Mouse (Mus musculus) forebrain, embryonic 15.5 days (tissue): Measurements from ENCODE around the gene Slc25a23. TPM values are rescaled to one million over a fixed set of nuclear protein-coding genes. Genes with fewer than 3 reads are reported as not detected.

Source experiments
- ATAC-seq: fragments of 200-750 bp; cut with Nextera tagmentation; replicated peaks from 2 replicates; pipeline ENCODE4 v1.8.0; 2017; ENCODE audit warnings: mild to moderate bottlenecking, moderate TSS enrichment, moderate library complexity
- H3K27ac ChIP-seq: fragments of 300-500 bp; sonication (generic); replicated peaks from 2 replicates; pipeline ENCODE4 v1.5.1; 2015; ENCODE audit warnings: mild to moderate bottlenecking, inconsistent platforms
- H3K27me3 ChIP-seq: fragments of 300-500 bp; sonication (generic); 2 replicates; pipeline ENCODE4 v1.6.1; 2015; ENCODE audit warnings: inconsistent platforms
- H3K36me3 ChIP-seq: fragments of 300-500 bp; sonication (generic); 2 replicates; pipeline ENCODE4 v1.6.1; 2015; ENCODE audit warnings: mild to moderate bottlenecking, inconsistent platforms
- H3K4me1 ChIP-seq: fragments of 300-500 bp; sonication (generic); 2 replicates; pipeline ENCODE4 v1.6.1; 2015; ENCODE audit warnings: inconsistent platforms
- H3K4me2 ChIP-seq: fragments of 300-500 bp; sonication (generic); replicated peaks from 2 replicates; pipeline ENCODE4 v1.6.1; 2015; ENCODE audit warnings: mild to moderate bottlenecking, inconsistent platforms
- H3K4me3 ChIP-seq: fragments of 300-500 bp; sonication (generic); 2 replicates; pipeline ENCODE4 v1.5.1; 2015; ENCODE audit warnings: mild to moderate bottlenecking, inconsistent platforms
- H3K9ac ChIP-seq: fragments of 300-500 bp; sonication (generic); replicated peaks from 2 replicates; pipeline ENCODE4 v1.6.1; 2015; ENCODE audit warnings: mild to moderate bottlenecking, inconsistent platforms
- H3K9me3 ChIP-seq: fragments of 300-500 bp; sonication (generic); 2 replicates; pipeline ENCODE4 v1.6.1; 2016; ENCODE audit warnings: inconsistent platforms
- WGBS: fragments of 180-500 bp; shearing (Covaris S2); methylation state at CpG from one replicate; pipeline ENCODE4 v1.1.7; 2015; ENCODE audit warnings: mixed read lengths; 5-methylcytosine and 5-hydroxymethylcytosine counted together
- polyA plus RNA-seq: library from polyadenylated mRNA; unstranded; fragments of >200 nt; fragmentation: Nextera tagmentation; extraction: Ambion mirVana; gene quantifications from 2 replicates; pipeline ENCODE4 v1.2.1, GENCODE M21; 2015

The Slc25a23 gene
- polyA plus RNA-seq, 1 experiment from 2014 or later = 27.6 TPM

DNA sequence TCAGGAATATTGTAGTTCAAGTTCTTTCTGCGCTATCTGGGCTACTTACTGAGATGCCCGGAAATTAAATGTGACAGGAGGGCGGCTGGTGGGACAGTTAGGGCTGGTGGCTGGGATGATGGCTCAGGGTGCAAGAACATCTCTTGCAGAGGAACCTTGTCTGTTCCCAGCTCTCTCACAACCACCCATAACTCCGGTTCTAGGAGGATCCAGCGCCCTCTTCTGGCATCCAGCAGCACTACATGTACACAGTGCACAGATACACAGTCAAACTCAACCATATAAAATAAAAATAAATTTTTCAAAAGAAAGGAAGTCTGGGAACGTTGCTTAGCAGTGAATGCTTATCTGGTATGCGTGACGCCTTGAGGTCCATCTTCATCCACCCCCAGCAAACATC is 20.7 kb downstream of the Slc25a23 start:
- no peak for ATAC-seq
- Histone ChIP-seq H3K36me3 (no peaks in the 10 kb centered on the region), H3K4me1 (no peaks in the 10 kb centered on the region; the same call in 1 of the 2 replicates), H3K9me3 (no peaks in the 10 kb centered on the region), H3K4me3 (no peak overlapping the region), H3K4me2 (no peak overlapping the region), H3K27me3 (peaks cover 5% of the 10 kb centered on the region; the same call in 1 of the 2 replicates), H3K9ac (no peak overlapping the region), H3K27ac (no peak overlapping the region)
- WGBS = 45% methylated on average over 8 of the region's 8 CpGs

DNA sequence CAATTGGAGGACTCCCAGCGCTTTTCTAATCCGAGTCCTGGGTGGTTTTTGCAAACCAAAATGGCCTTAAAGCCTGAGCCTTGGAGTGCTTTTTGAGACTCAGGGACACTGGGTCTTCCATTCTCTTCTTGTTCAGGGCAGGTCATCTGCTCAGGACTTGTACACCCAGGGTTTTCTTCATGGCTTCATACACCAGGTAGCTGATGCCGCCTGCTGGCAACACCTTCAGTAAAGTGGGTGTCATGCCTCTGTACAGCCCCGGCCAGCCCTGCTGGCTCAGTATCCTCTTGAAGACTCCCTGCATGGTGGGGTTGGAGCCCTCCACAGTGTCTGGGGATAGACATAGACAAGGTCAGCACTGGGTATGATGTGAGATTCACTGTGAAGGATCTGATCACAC is 26.8 kb downstream of the Slc25a23 start:
- H3K36me3 ChIP-seq = peaks cover 11% of the 10 kb centered on the region; the same call in 1 of the 2 replicates
- no peaks in the 10 kb centered on the region for H3K27me3 ChIP-seq
- WGBS = 79% methylated on average over 4 of the region's 4 CpGs
- H3K4me1 ChIP-seq = peaks cover 25% of the 10 kb centered on the region
- no peaks in the 10 kb centered on the region for H3K9me3 ChIP-seq
- H3K27ac ChIP-seq = peak overlapping the region; percentile 88; the same call in 1 of the 2 replicates
- no peak for ATAC-seq
- H3K4me2 ChIP-seq = peak overlapping the region; percentile 62; the same call in 1 of the 2 replicates
- H3K9ac ChIP-seq = no peak overlapping the region
- H3K4me3 ChIP-seq = no peak overlapping the region; the same call in 1 of the 2 replicates

DNA sequence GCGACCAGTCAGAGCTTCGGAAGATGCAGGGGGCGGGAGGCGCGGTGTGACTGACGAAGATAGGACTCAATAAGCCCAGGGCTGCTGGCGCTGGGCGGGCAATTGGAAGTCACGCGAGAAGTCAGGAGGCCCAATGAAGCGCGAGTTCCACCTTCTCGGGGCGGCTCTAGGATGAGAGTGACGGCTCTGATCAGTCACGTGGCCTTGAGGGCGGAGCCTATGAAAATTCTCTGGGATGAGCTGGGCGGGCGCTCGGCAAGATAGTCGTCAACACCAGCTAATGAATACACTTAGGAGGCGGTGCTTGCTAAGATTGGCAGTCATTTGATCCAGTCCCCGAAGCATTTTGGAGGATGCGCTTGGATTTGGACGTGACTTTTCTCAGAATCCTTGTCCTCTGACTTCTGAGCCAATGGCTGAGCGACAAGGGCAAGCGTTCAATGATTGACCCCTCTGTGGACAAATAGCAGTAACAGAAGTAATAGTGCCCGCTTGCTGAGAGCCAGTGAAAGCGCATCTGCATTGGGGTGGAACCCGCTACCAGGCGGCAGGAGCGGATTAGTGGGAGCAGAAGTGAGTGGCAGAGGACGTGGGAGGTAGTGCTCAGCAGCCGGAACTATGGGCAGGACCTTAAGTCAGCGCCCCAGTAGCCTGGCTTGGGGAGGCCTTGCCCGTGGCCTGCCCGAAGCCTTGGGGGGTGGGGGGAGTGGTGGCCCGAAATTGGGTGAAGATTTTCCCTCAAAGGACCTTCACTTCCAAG is 27.8 kb downstream of the Slc25a23 start:
- Histone ChIP-seq H3K9ac (peak overlapping the region; percentile 49), H3K27ac (peak overlapping the region; percentile 88), H3K36me3 (peaks cover 21% of the 10 kb centered on the region), H3K4me2 (peak overlapping the region; percentile 62), H3K27me3 (no peaks in the 10 kb centered on the region), H3K4me1 (peaks cover 25% of the 10 kb centered on the region), H3K4me3 (peak overlapping the region; percentile 94), H3K9me3 (no peaks in the 10 kb centered on the region)
- peak; percentile 96 for ATAC-seq
- under 1% methylated on average over 38 of the region's 38 CpGs for WGBS

DNA sequence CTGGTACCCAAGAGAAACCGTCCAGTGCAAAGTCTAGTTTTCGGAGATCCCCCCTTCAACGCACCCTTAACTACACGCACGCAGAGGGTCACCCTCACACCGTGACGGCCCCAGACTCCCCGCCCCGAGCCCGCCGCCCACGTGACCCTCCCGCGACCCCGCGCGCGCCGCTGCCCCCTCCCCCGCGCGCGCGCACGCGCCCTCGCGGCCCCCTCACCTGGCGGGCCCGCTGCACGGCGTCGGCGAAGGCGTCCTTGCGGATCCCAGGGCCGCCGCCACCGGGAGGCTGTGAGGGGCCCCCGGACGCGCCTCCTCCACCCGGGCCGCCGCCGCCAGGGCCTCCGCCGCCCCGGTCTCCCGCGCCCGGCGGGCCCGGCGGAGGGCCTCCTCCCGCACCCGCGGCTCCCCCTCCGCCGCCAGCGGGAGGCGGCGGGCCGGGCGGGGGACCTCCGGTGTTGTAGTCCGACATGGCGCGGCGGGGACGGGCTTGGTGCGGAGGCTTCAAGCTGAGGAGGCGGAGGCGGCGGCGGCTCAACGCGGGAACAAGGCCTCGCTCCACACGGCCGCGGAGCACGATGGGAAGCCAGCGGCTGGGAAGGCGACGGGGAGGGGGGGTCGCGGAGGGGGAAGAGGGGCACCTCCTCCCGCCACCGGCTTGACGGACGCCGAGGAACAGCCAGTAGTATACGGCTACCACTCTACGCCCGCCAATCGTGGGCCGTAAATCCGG is 28.6 kb downstream of the Slc25a23 start, which contains the start of gene Khsrp:
Khsrp (minus strand) TSS at position 592 of the 730 bp plus-strand sequence.
- peaks cover 25% of the 10 kb centered on the region for H3K4me1 ChIP-seq
- H3K36me3 ChIP-seq = peaks cover 28% of the 10 kb centered on the region
- 1% methylated on average over 97 of the region's 99 CpGs for WGBS
- H3K4me2 ChIP-seq = peak within 1 kb of the TSS; percentile 75
- ATAC-seq = no peak; the same call in 1 of the 2 replicates
- peak within 1 kb of the TSS; percentile 99 for H3K9ac ChIP-seq
- H3K27me3 ChIP-seq = no peaks in the 10 kb centered on the region
- H3K27ac ChIP-seq = peak within 1 kb of the TSS; percentile 94
- H3K9me3 ChIP-seq = no peaks in the 10 kb centered on the region
- peak within 1 kb of the TSS; percentile 94 for H3K4me3 ChIP-seq

DNA sequence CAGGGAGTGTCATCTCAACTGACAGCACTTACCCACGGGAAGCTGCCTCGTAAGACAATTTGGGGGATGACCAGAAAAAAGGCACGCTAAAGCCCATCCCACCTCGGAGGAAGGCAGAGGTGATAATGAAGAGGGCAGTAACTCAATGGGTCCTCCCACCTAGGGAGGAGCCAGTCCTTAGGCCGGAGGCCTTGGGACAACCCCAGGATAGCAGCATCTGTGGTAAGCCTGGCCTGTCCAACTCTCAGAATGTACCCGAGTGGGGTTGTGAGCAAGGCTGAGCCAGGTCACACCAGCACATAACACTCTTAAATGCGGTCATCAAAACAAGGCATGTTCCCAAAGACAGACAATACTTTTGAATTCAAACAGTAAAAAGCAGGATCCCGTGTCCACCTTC is 30.0 kb downstream of the Slc25a23 start:
- no peaks in the 10 kb centered on the region for H3K9me3 ChIP-seq
- peak overlapping the region; percentile 99 for H3K9ac ChIP-seq
- H3K4me2 ChIP-seq = peak overlapping the region; percentile 75
- H3K4me3 ChIP-seq = peak overlapping the region; percentile 94
- WGBS = 59% methylated on average over 8 of the region's 8 CpGs
- H3K4me1 ChIP-seq = peaks cover 25% of the 10 kb centered on the region
- no peak for ATAC-seq
- peaks cover 42% of the 10 kb centered on the region for H3K36me3 ChIP-seq
- no peaks in the 10 kb centered on the region for H3K27me3 ChIP-seq
- no peak overlapping the region for H3K27ac ChIP-seq

DNA sequence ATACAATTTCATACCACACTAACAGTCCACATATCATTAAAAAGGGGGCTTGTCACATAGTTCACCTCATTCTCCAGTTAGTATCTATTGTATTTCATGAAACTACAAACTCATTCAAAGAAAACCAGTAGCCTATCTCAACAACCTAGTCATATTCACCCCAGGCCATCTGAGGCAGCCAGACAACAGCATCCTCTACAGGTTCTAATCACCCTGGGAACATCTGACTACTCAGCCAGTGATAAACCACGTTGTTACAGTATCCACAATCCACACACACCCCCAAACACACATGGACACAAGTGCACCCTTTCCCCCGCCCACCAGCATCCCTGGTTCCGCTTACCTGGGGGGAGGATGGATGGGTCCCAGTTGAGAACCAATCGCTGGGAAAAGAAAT is 32.2 kb downstream of the Slc25a23 start:
- Histone ChIP-seq H3K9ac (no peak overlapping the region), H3K9me3 (no peaks in the 10 kb centered on the region), H3K36me3 (peaks cover 64% of the 10 kb centered on the region), H3K4me1 (peaks cover 19% of the 10 kb centered on the region), H3K4me2 (no peak overlapping the region), H3K4me3 (no peak overlapping the region), H3K27ac (no peak overlapping the region), H3K27me3 (no peaks in the 10 kb centered on the region)
- WGBS = 91% methylated on average over 4 of the region's 4 CpGs
- no peak for ATAC-seq

DNA sequence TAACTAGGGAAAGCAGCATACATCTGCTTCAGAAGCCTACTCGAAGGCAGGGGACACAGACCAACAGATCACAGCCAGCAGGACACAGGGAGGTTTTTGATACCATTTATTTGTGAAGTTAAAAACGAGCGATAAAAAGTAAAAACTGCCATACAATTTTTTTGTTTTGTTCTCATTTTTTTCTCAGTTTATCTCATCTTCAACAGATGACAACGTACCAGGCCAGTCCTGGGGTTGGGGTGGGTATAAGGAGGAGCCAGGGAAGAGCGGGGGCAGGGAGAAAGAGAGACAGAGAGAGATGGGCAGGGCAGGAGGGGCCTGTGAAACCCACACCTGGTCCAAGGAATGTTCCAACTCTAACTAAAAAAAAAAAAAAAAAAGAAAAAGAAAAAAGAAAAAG is 38.7 kb downstream of the Slc25a23 start:
- Histone ChIP-seq H3K27ac (no peak overlapping the region), H3K27me3 (no peaks in the 10 kb centered on the region), H3K9me3 (no peaks in the 10 kb centered on the region), H3K4me3 (no peak overlapping the region), H3K4me2 (no peak overlapping the region), H3K4me1 (no peaks in the 10 kb centered on the region), H3K9ac (no peak overlapping the region), H3K36me3 (peaks cover 49% of the 10 kb centered on the region)
- no peak for ATAC-seq
- WGBS = 91% methylated on average over 5 of the region's 5 CpGs

DNA sequence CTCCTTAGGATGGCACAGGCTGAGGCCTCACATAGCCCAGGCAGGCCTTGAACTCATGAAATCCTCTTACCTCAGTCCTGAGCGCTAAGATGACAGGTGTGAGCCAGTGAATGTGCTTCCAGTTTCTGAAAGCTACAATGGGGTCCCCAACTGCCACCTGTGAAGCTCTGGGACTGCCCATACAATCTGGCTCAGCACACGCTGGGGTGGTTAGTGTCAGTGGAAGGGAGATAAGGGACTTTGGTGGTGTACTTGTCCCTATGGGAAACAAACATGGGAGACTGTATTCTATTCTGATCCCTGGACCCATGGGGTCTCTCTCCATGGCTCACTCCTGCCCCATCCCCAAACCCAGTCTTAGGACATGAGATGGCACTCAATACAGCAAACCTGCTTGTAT is 40.0 kb downstream of the Slc25a23 start:
- H3K4me1 ChIP-seq = no peaks in the 10 kb centered on the region
- no peak overlapping the region for H3K9ac ChIP-seq
- 81% methylated on average over 2 of the region's 2 CpGs for WGBS
- no peaks in the 10 kb centered on the region for H3K27me3 ChIP-seq
- H3K4me2 ChIP-seq = no peak overlapping the region
- no peak overlapping the region for H3K27ac ChIP-seq
- no peaks in the 10 kb centered on the region for H3K9me3 ChIP-seq
- ATAC-seq = no peak
- no peak overlapping the region for H3K4me3 ChIP-seq
- H3K36me3 ChIP-seq = peaks cover 36% of the 10 kb centered on the region

DNA sequence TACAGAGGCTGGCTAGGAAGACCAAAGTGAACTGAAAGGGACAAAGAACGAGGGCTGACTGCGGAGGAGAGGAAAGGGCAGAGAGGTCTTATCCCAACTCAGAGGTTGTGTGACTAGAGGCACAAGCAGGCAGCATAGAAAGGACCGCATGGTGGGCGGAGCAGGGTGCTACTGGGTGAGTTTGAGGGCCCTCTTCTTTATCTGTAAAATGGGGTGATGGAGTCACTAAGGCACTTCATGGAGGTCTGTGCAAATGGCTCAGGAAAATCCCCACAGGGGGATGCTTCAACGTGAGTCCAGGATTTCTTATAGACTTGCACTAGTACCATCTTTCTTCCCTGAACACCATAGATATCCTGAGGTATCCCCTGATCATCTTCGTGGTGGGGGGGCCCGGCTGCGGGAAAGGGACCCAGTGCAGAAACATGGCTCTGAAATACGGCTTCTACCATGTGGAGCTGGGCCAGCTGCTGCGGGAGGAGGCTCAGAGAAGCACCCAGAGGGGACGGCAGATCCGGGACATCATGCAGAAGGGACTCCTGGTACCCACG is 47.3 kb downstream of the Slc25a23 start:
- H3K9ac ChIP-seq = peak overlapping the region; percentile 63; the same call in 1 of the 2 replicates

DNA sequence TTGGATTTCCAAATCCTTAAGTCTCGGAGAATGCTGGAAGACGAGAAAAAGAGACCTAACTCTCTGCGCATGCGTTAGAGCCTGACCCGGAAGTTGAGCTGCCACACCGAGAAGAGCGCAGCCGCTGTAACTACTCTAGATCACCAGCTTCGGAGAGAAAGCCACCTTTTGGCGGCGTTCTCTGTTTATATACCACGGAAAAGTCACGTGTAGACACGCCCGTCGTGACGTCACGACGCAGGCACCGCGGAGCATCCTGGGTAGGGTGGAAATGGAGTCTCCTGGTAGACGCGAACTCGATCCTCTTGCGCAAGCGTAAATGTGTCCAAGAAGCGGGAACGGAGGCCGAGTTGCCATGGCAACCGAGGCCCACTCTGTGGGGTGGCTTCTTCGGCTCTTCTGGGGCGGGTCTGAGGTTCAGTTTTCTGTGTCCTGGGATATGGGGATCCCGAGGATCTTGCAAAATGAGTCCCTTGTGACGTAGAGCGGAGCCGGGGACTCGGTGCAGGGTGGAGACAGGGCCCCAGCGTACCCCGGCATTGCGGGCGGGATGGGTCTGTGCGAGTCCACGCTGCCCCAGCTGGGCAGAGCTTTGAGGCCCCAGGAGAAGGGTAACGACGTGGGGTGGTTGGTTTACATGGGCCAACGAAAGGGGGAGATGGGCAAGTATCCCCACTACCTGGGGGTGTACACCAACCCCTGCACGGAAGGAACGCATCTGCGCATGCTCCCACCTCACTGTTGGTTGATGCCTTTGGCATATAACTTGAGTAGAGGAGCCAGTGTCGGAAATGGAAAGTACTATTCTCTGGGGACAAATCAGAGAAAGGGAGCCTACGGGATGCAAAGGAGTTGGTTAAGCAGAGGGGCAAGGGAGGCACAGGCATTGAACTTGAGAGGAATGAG is 48.2 kb downstream of the Slc25a23 start, which contains the start of the genes Gtf2f1 and Gm17949:
Gtf2f1 (minus strand) TSS at position 53 of the 906 bp plus-strand sequence.
Gm17949 (plus strand) TSS at position 234 of the 906 bp plus-strand sequence.
- Histone ChIP-seq H3K27me3 (no peaks in the 10 kb centered on the region), H3K4me2 (peak within 1 kb of the TSS; percentile 81), H3K27ac (peak within 1 kb of the TSS; percentile 95), H3K4me3 (peak within 1 kb of the TSS; percentile 79), H3K36me3 (peaks cover 23% of the 10 kb centered on the region), H3K4me1 (peaks cover 20% of the 10 kb centered on the region), H3K9me3 (no peaks in the 10 kb centered on the region), H3K9ac (peak within 1 kb of the TSS; percentile 74)
- under 1% methylated on average over 51 of the region's 51 CpGs for WGBS
- ATAC-seq = peak; percentile 93

More for the DNA sequence above, 47.3 kb downstream of the Slc25a23 start:
- no peaks in the 10 kb centered on the region for H3K27me3 ChIP-seq
- 71% methylated on average over 13 of the region's 13 CpGs for WGBS
- H3K27ac ChIP-seq = peak overlapping the region; percentile 95
- H3K4me2 ChIP-seq = peak overlapping the region; percentile 69
- H3K9me3 ChIP-seq = no peaks in the 10 kb centered on the region
- H3K4me1 ChIP-seq = peaks cover 20% of the 10 kb centered on the region
- no peak for ATAC-seq
- H3K36me3 ChIP-seq = peaks cover 14% of the 10 kb centered on the region
- peak overlapping the region; percentile 79 for H3K4me3 ChIP-seq

DNA sequence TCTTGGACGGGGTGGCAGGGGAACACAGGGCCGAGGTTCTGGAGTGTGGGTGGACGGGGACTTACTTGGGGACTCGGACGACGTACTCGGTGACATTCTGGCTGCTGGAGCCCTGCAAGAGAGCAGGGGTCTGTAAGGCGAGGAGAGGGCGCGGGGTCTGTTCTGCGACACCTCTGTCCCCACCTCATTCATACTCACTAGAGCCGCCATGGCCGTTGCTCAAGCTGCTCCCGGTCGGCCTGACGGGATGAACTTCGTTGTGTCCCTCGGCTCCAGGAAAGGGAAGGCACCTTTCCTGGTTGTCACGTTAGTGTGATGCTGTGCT is 48.8 kb downstream of the Slc25a23 start:
- peaks cover 20% of the 10 kb centered on the region for H3K4me1 ChIP-seq
- H3K9me3 ChIP-seq = no peaks in the 10 kb centered on the region
- peak overlapping the region; percentile 95 for H3K27ac ChIP-seq
- ATAC-seq = peak; percentile 53
- H3K4me3 ChIP-seq = peak overlapping the region; percentile 79
- H3K36me3 ChIP-seq = peaks cover 29% of the 10 kb centered on the region
- WGBS = under 1% methylated on average over 19 of the region's 19 CpGs
- peak overlapping the region; percentile 81 for H3K4me2 ChIP-seq
- H3K27me3 ChIP-seq = no peaks in the 10 kb centered on the region
- peak overlapping the region; percentile 74 for H3K9ac ChIP-seq
